Mouse (Mus musculus) testis, postnatal 14 days (tissue): ENCODE results near the gene Chd1l.

Source experiments
- DNase-seq: peaks from one replicate; pipeline ENCODE4 v3.0.0; 2021; ENCODE audit warnings: low spot score

Gene Chd1l

DNA sequence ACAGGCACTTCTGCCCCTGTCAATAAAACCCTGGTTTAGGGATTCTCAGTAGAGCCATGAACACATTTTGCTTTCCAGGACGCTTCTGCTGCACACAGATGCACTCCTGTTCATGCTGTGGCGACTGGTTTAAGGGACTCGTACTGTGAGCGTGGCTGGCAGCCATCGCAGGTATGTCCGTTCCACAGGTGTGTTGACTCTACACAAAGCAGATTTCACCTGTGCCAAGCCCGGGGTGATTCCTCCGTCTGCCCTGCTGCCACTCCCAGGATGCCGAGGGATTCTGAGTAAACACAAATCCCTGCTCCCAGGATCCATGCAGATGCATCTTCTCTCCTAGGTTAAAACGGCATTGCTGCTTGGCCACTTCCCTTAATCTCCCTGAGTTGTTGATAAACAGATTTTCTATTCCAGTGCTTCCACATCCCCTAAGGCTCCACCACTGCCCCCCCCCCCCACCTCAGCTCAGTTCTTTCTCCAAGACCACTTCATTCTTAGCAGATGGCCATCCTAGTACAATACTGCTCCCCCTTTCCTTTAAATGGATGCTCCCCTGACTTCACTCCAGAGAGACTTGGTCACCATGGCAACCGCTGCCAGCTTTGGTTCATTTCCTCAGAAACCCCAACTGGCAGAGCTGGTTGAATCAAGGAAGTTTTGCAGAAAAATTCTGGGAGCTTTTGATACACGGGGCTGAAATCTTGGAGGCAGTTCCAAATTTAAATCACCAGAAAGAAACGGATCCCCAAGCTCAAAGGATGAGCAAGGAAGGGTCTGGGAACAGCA is 87.9 kb downstream of the Chd1l start:
- no peak for DNase-seq

- no peak for DNase-seq
Observed at GRCm38 (mm10) chr3:97519883-97520282, 90.1 kb downstream of the Chd1l start.

GRCm38 (mm10) chr3:97512296-97512695 is 97.7 kb downstream of the Chd1l start:
- DNase-seq: no peak
